Mouse (Mus musculus): ENCODE data around the gene Josd2.

DNA sequence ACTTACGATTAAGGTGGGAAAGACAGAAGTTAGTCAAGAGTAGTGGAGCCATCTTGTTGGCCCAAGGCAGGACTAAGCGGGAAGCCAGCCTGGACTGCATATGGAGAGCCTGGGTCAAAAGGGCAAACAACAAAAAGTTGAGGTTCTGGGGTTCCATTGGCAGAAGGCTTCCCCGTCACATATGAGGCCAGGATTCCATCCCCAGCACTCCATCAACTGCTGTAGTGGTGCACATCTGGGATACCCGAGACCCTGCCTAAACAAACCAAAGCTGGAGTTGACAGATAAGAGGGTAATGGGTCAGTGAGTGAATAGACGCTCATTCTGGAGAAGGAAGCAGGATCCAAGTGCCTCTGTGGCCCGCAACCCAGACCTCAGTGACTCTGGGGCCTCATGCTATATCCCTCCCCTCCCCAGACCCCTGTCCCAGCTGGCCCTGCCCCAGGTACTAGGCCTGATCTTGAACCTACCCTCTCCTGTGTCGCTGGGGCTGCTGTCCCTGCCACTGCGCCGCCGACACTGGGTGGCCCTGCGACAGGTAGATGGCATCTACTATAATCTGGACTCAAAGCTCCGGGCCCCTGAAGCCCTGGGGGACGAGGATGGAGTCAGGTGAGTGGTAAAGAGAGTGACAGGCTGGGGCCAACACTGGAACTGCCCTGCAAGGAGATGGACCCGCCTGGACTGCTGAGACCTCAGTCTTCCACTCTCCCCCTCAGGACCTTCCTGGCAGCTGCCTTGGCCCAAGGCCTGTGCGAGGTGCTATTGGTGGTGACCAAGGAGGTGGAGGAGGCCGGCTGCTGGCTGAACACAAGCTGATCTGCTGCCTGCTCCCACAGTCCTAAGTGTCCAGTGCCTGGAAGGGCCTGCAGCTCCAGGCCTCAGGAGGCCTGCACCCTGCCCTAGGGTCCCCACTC is 3.2 kb downstream of the Josd2 start:
- no peak for TF ChIP-seq CTCF (IDR thresholded peaks at IDR 0.05; ENCODE audit: low read depth)
- TF ChIP-seq EP300 (IDR thresholded peaks at IDR 0.05; ENCODE audit: low read depth): no peak
